Mouse (Mus musculus) liver, postnatal 0 days (tissue): ENCODE measurements around the gene Scrt2.

ENCODE experiments used
- CTCF ChIP-seq: sonication (generic); IDR thresholded peaks from 2 replicates; pipeline ENCODE4 v1.5.1; 2016; ENCODE audit warnings: antibody characterized with exemption, low read depth
- EP300 ChIP-seq: IDR thresholded peaks from 2 replicates; pipeline ENCODE4 v1.6.1; 2016; ENCODE audit warnings: antibody characterized with exemption, low read depth, mild to moderate bottlenecking

DNA sequence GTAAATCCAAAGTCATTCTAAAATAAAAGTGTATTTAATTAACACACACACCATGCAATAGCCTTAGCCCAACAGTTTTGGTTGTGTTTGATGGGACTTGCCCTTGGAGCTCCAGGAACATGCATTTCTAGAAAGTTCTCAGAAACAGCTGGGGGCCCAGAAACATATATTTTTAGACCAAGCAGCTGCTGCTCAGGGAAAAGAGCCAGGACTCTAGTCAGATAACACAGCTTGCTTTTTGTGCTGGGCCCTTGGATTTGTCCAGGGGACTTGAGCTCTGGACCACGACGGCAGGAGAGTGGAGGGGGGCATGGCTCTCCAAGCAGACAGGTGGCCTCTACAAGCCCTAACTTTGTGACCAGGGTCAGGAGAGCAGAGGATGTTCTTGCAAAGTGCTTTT lies 30.0 kb downstream of the Scrt2 start:
- no peak for TF ChIP-seq CTCF
- TF ChIP-seq EP300 = no peak
